Mouse (Mus musculus): ENCODE data around the gene Hsd17b12. TPM values are rescaled to one million over a fixed set of nuclear protein-coding genes. Genes with fewer than 3 reads are reported as not detected.

Hsd17b12 gene
- polyA plus RNA-seq, 1 experiment from 2014 or later = 95.1 TPM

- DNase-seq (ENCODE audit: low read depth, low spot score) (no peak), ATAC-seq (no peak)
- H3K27me3 ChIP-seq = no peaks in the 10 kb centered on the region
- TF ChIP-seq CTCF (IDR thresholded peaks at IDR 0.05) = no peak
- ChIA-PET CTCF (interaction anchor here (0.8 kb wide), 1 partner anchor 36 kb away, joined by 4 read pairs; no protein-coding TSS in a partner anchor), POLR2A (no interaction called here)
- in situ Hi-C loops (cut with MboI; ENCODE audit: low pct_unique_long_range_greater_than_20kb) = no loop called here
Measured at GRCm38 (mm10) chr2:94089901-94090300, 67.9 kb downstream of the Hsd17b12 start.

- ATAC-seq = no peak
- no peak for DNase-seq (ENCODE audit: low read depth, low spot score)
- in situ Hi-C loops (cut with MboI; ENCODE audit: low pct_unique_long_range_greater_than_20kb) = loop anchor here (10.0 kb wide), 1 partner anchor 175 kb away; no protein-coding TSS in a partner anchor
- ChIA-PET CTCF (interaction anchor here (1.0 kb wide), 1 partner anchor 16 kb away, joined by 3 read pairs; no protein-coding TSS in a partner anchor), POLR2A (interaction anchor here (0.6 kb wide), 1 partner anchor 195 kb away, joined by 3 read pairs; no protein-coding TSS in a partner anchor)
- peak; percentile 53 for TF ChIP-seq CTCF (IDR thresholded peaks at IDR 0.05)
- H3K27me3 ChIP-seq = no peaks in the 10 kb centered on the region
Measured at GRCm38 (mm10) chr2:94069482-94069881, 88.3 kb downstream of the Hsd17b12 start.

GRCm38 (mm10) chr2:94066540-94067135, 91.1 kb downstream of the Hsd17b12 start:
- ChIA-PET POLR2A (no interaction called here), CTCF (interaction anchor here (1.3 to 5.9 kb wide), 3 partner anchors 11 to 31 kb away, joined by 3 to 23 read pairs (median 7); no protein-coding TSS in a partner anchor)
- H3K27me3 ChIP-seq = no peaks in the 10 kb centered on the region
- ATAC-seq (no peak), DNase-seq (ENCODE audit: low read depth, low spot score) (no peak)
- no peak for TF ChIP-seq CTCF (IDR thresholded peaks at IDR 0.05)
- in situ Hi-C loops (cut with MboI; ENCODE audit: low pct_unique_long_range_greater_than_20kb) = loop anchor here (10.0 kb wide), 1 partner anchor 178 kb away; no protein-coding TSS in a partner anchor

GRCm38 (mm10) chr2:94066120-94066519, 91.6 kb downstream of the Hsd17b12 start:
- TF ChIP-seq CTCF (IDR thresholded peaks at IDR 0.05) = no peak
- ATAC-seq (no peak), DNase-seq (ENCODE audit: low read depth, low spot score) (no peak)
- H3K27me3 ChIP-seq = no peaks in the 10 kb centered on the region
- in situ Hi-C loops (cut with MboI; ENCODE audit: low pct_unique_long_range_greater_than_20kb) = loop anchor here (10.0 kb wide), 1 partner anchor 179 kb away; no protein-coding TSS in a partner anchor
- POLR2A ChIA-PET = no interaction called here
- CTCF ChIA-PET = interaction anchor here (0.9 to 5.9 kb wide), 6 partner anchors 10 to 277 kb away, joined by 3 to 23 read pairs (median 4); no protein-coding TSS in a partner anchor

GRCm38 (mm10) chr2:94062791-94063190, 95.0 kb downstream of the Hsd17b12 start:
- no peak for ATAC-seq
- ChIA-PET POLR2A (no interaction called here), CTCF (interaction anchor here (0.8 kb wide), 1 partner anchor 21 kb away, joined by 3 read pairs; no protein-coding TSS in a partner anchor)
- H3K27me3 ChIP-seq = no peaks in the 10 kb centered on the region
- no peak for DNase-seq (ENCODE audit: low read depth, low spot score)
- in situ Hi-C loops (cut with MboI; ENCODE audit: low pct_unique_long_range_greater_than_20kb) = loop anchor here (10.0 kb wide), 1 partner anchor 182 kb away; no protein-coding TSS in a partner anchor
- no peak for TF ChIP-seq CTCF (IDR thresholded peaks at IDR 0.05)

- in situ Hi-C loops (cut with MboI; ENCODE audit: low pct_unique_long_range_greater_than_20kb) = no loop called here
- peak; percentile 72 for TF ChIP-seq CTCF (IDR thresholded peaks at IDR 0.05)
- ATAC-seq = no peak
- CTCF ChIA-PET = interaction anchor here (1.1 to 2.2 kb wide), 3 partner anchors 23 to 231 kb away, joined by 4 to 7 read pairs (median 7); no protein-coding TSS in a partner anchor
- POLR2A ChIA-PET = no interaction called here
- no peaks in the 10 kb centered on the region for H3K27me3 ChIP-seq
- no peak for DNase-seq (ENCODE audit: low read depth, low spot score)
Measured at GRCm38 (mm10) chr2:94059459-94059858, 98.3 kb downstream of the Hsd17b12 start.

- in situ Hi-C loops (cut with MboI; ENCODE audit: low pct_unique_long_range_greater_than_20kb) = no loop called here
- no peaks in the 10 kb centered on the region for H3K27me3 ChIP-seq
- ChIA-PET CTCF (interaction anchor here (0.6 to 3.7 kb wide), 16 partner anchors 9 to 236 kb away, joined by 3 to 23 read pairs (median 6); no protein-coding TSS in a partner anchor), POLR2A (no interaction called here)
- TF ChIP-seq CTCF (IDR thresholded peaks at IDR 0.05) = peak; percentile 79
- no peak for DNase-seq (ENCODE audit: low read depth, low spot score)
- ATAC-seq = peak; percentile 37
Measured at GRCm38 (mm10) chr2:94054813-94055212, 103.0 kb downstream of the Hsd17b12 start.

- TF ChIP-seq CTCF (IDR thresholded peaks at IDR 0.05) = no peak
- peak; percentile 96 for ATAC-seq
Measured at GRCm38 (mm10) chr2:94051952-94052351, 105.8 kb downstream of the Hsd17b12 start.

GRCm38 (mm10) chr2:94050901-94051300, 106.9 kb downstream of the Hsd17b12 start:
- no peaks in the 10 kb centered on the region for H3K27me3 ChIP-seq
- TF ChIP-seq CTCF (IDR thresholded peaks at IDR 0.05) = no peak
- CTCF ChIA-PET = no interaction called here
- DNase-seq (ENCODE audit: low read depth, low spot score) (no peak), ATAC-seq (no peak)
- in situ Hi-C loops (cut with MboI; ENCODE audit: low pct_unique_long_range_greater_than_20kb) = no loop called here
- POLR2A ChIA-PET = no interaction called here

More at GRCm38 (mm10) chr2:94051952-94052351, 105.8 kb downstream of the Hsd17b12 start:
- ChIA-PET POLR2A (no interaction called here), CTCF (interaction anchor here (0.6 to 1.3 kb wide), 2 partner anchors 37 to 193 kb away, joined by 4 to 6 read pairs; no protein-coding TSS in a partner anchor)
- in situ Hi-C loops (cut with MboI; ENCODE audit: low pct_unique_long_range_greater_than_20kb) = no loop called here
- peak; percentile 92 for DNase-seq (ENCODE audit: low read depth, low spot score)
- H3K27me3 ChIP-seq = no peaks in the 10 kb centered on the region

- no peak for TF ChIP-seq CTCF (IDR thresholded peaks at IDR 0.05)
- H3K27me3 ChIP-seq = no peaks in the 10 kb centered on the region
- in situ Hi-C loops (cut with MboI; ENCODE audit: low pct_unique_long_range_greater_than_20kb) = no loop called here
- ATAC-seq = no peak
- ChIA-PET CTCF (interaction anchor here (1.7 kb wide), 1 partner anchor 14 kb away, joined by 4 read pairs; no protein-coding TSS in a partner anchor), POLR2A (no interaction called here)
- no peak for DNase-seq (ENCODE audit: low read depth, low spot score)
Measured at GRCm38 (mm10) chr2:94049471-94050176, 108.1 kb downstream of the Hsd17b12 start.

Data from Patski (cell line).